Mouse (Mus musculus): ENCODE data around the gene Srl. TPM values are rescaled to one million over a fixed set of nuclear protein-coding genes. Genes with fewer than 3 reads are reported as not detected.

Gene Srl
- total and polyA plus RNA-seq, 3 experiments = 44.6 to 88.8 (median 71.3) TPM

GRCm38 (mm10) chr16:4555555-4555954 lies 13.9 kb upstream of the Srl start:
- Histone ChIP-seq H3K4me3 (replicated peaks in 1 of 3; ENCODE audit: low read depth in 2 of 3, low read length in 2 of 3, poor library complexity in 1 of 3) (no peak overlapping the region), H3K9me3 (replicated peaks; ENCODE audit: low read length) (peaks cover 4% of the 10 kb centered on the region), H3K27me3 (replicated peaks) (peaks cover 3% of the 10 kb centered on the region), H3K4me1 (ENCODE audit: control insufficient read depth in 1 of 2, insufficient read depth in 2 of 2) (peaks cover 28 to 73% of the 10 kb centered on the region in 2 experiments), H3K27ac (ENCODE audit: insufficient read depth, low read depth) (no peak overlapping the region), H3K36me3 (replicated peaks in 1 of 2; ENCODE audit: control insufficient read depth in 1 of 2, insufficient read depth in 1 of 2, low read length in 1 of 2) (peaks cover 11 to 47% of the 10 kb centered on the region in 2 experiments), H3K9ac (ENCODE audit: insufficient read depth, low read depth) (no peak overlapping the region), H3K79me2 (replicated peaks; ENCODE audit: control insufficient read depth, extremely low read depth, insufficient read depth, poor library complexity, severe bottlenecking) (peaks cover 22% of the 10 kb centered on the region), H3K4me2 (ENCODE audit: insufficient read depth, low read depth, poor library complexity, severe bottlenecking) (no peak overlapping the region)
- in situ Hi-C loops (cut with MboI; ENCODE audit: low pct_ligation_motif_present, low pct_unique_long_range_greater_than_20kb, low sequenced_read_pairs) = loop anchor here (5.0 kb wide), 1 partner anchor 122 kb away; the partner anchor contains the start of gene Coro7
- no peak for TF ChIP-seq MAX (IDR thresholded peaks at IDR 0.05; ENCODE audit: low read length)
- no peak for TF ChIP-seq POLR2A (IDR thresholded peaks at IDR 0.05; ENCODE audit: low read depth, low read length)
- TF ChIP-seq TCF12 (IDR thresholded peaks at IDR 0.05; ENCODE audit: low read depth, low read length) = no peak
- TF ChIP-seq USF2 (conservative IDR thresholded peaks at IDR 0.05; ENCODE audit: low read depth, low read length) = no peak
- no peak for TF ChIP-seq UBTF (IDR thresholded peaks at IDR 0.05; ENCODE audit: low read depth, low read length)
- TF ChIP-seq ZKSCAN1 (IDR thresholded peaks at IDR 0.05; ENCODE audit: borderline replicate concordance, low read depth, low read length) = no peak
- TF ChIP-seq NELFE (IDR thresholded peaks at IDR 0.05; ENCODE audit: low read depth, low read length) = no peak
- TF ChIP-seq MXI1 (IDR thresholded peaks at IDR 0.05; ENCODE audit: low read depth, low read length) = no peak
- no peak for TF ChIP-seq JUND (conservative IDR thresholded peaks at IDR 0.05; ENCODE audit: low read depth, low read length)
- TF ChIP-seq MEF2A (IDR thresholded peaks at IDR 0.05; ENCODE audit: borderline replicate concordance, low read depth, low read length) = no peak
- TF ChIP-seq SIN3A (IDR thresholded peaks at IDR 0.05; ENCODE audit: low read length) = no peak
- DNase-seq (ENCODE audit: extremely low read depth) = no peak
- dilution Hi-C loops (cut with MboI; ENCODE audit: extremely low pct_ligation_motif_present, extremely low pct_unique_long_range_greater_than_20kb, low sequenced_read_pairs) = no loop called here

GRCm38 (mm10) chr16:4552829-4553550 lies 11.4 kb upstream of the Srl start:
- H3K27me3 ChIP-seq (replicated peaks) = no peaks in the 10 kb centered on the region
- dilution Hi-C loops (cut with MboI; ENCODE audit: extremely low pct_ligation_motif_present, extremely low pct_unique_long_range_greater_than_20kb, low sequenced_read_pairs) (no loop called here), in situ Hi-C loops (cut with MboI; ENCODE audit: low pct_ligation_motif_present, low pct_unique_long_range_greater_than_20kb, low sequenced_read_pairs) (no loop called here)
- H3K9ac ChIP-seq (ENCODE audit: insufficient read depth, low read depth) = peak overlapping the region; percentile 11
- H3K36me3 ChIP-seq (replicated peaks in 1 of 2; ENCODE audit: control insufficient read depth in 1 of 2, insufficient read depth in 1 of 2, low read length in 1 of 2) = peaks cover 23 to 66% of the 10 kb centered on the region in 2 experiments
- peak; percentile 71 for DNase-seq (ENCODE audit: extremely low read depth)
- no peak overlapping the region for H3K4me3 ChIP-seq (replicated peaks in 1 of 3; ENCODE audit: low read depth in 2 of 3, low read length in 2 of 3, poor library complexity in 1 of 3)
- peaks cover 4% of the 10 kb centered on the region for H3K9me3 ChIP-seq (replicated peaks; ENCODE audit: low read length)
- TF ChIP-seq TCF12 (IDR thresholded peaks at IDR 0.05; ENCODE audit: low read depth, low read length) (peak; percentile 61; the same call in 1 of the 2 replicates), EP300 (IDR thresholded peaks at IDR 0.05; ENCODE audit: low read length) (0 out of 2 replicates have a peak, but pooled peaks have one; percentile 46), ETS1 (conservative IDR thresholded peaks at IDR 0.05; ENCODE audit: low read depth, low read length) (peak; percentile 33), SMC3 (IDR thresholded peaks at IDR 0.05; ENCODE audit: low read depth, low read length) (no peak), MXI1 (IDR thresholded peaks at IDR 0.05; ENCODE audit: low read depth, low read length) (peak; percentile 5; the same call in 1 of the 2 replicates), ELF1 (IDR thresholded peaks at IDR 0.05; ENCODE audit: low read depth, low read length) (no peak), MAZ (IDR thresholded peaks at IDR 0.05; ENCODE audit: low read depth, low read length) (peak; percentile 60), USF2 (conservative IDR thresholded peaks at IDR 0.05; ENCODE audit: low read depth, low read length) (no peak), ZC3H11A (IDR thresholded peaks at IDR 0.05; ENCODE audit: low read depth, low read length) (no peak), CTCF (conservative IDR thresholded peaks at IDR 0.05 in 1 of 2, IDR thresholded peaks at IDR 0.05 in 1 of 2; ENCODE audit: low read depth in 2 of 2, low read length in 2 of 2) (no peak), KAT2A (IDR thresholded peaks at IDR 0.05; ENCODE audit: insufficient replicate concordance, low read length) (no peak), ZKSCAN1 (IDR thresholded peaks at IDR 0.05; ENCODE audit: borderline replicate concordance, low read depth, low read length) (no peak), IRF4 (IDR thresholded peaks at IDR 0.05; ENCODE audit: low read depth, low read length) (no peak), ZNF384 (IDR thresholded peaks at IDR 0.05; ENCODE audit: low read depth, low read length) (peak; percentile 62; the same call in 1 of the 2 replicates)
- H3K79me2 ChIP-seq (replicated peaks; ENCODE audit: control insufficient read depth, extremely low read depth, insufficient read depth, poor library complexity, severe bottlenecking) = peaks cover 22% of the 10 kb centered on the region
- peak overlapping the region; percentile 33 for H3K27ac ChIP-seq (ENCODE audit: insufficient read depth, low read depth)
- peak overlapping the region; percentile 45 for H3K4me2 ChIP-seq (ENCODE audit: insufficient read depth, low read depth, poor library complexity, severe bottlenecking)
- peaks cover 29 to 86% of the 10 kb centered on the region in 2 experiments for H3K4me1 ChIP-seq (ENCODE audit: control insufficient read depth in 1 of 2, insufficient read depth in 2 of 2)
